23 mouse cellular contexts compared by ENCODE assay signal in the genomic region with DNA sequence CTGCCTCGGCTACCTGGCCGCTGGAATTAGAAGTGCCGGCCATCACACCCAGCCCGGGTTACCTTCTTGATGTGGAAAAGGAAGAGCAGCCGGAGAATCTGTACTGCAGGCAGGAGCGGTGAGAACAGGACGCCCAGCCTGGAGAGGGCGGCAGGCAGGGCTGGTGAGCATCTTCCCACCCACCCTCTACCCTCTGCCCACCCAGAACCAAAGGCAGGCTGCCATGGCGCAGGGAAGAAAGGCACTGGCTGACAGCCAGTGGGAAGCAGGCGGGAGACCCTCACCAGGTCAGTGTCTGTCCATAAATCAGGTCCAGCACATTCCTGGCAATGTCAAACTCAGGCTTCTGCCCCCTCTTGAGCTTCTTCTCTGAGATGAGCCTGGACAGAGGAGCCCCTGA. TPM values are rescaled to one million over a fixed set of nuclear protein-coding genes. Genes with fewer than 3 reads are reported as not detected.
A peak's percentile ranks its signal among the peaks of the same experiment; 100 is the strongest.
DNase-seq lines count a peak whose midpoint lies in the region; ATAC-seq lines count a peak whose summit lies in the region.
"Had no signal": no experiment of that assay in that cellular context is flagged by ENCODE, and none has a peak within 500 bp of the region (broad histone marks: within the 10 kb centered on the region; RNA-seq: fewer than 3 reads in every experiment).

No protein-coding gene starts in this region.

- no peak overlapping the region for H3K4me3 ChIP-seq in intestine, embryonic 14.5 days (ENCODE audit: low read depth, low read length)
- no peak overlapping the region for H3K4me3 ChIP-seq in intestine, embryonic 16.5 days (ENCODE audit: low read length)
- no peak overlapping the region for H3K4me3 ChIP-seq in neural tube, embryonic 12.5 days
- no peak overlapping the region for H3K4me3 ChIP-seq in neural tube, embryonic 15.5 days (replicated peaks)
- H3K4me3 ChIP-seq: embryonic facial prominence, embryonic 12.5 days; forebrain, embryonic 15.5 days; heart, embryonic 10.5 days had no signal

- no peak overlapping the region for H3K27ac ChIP-seq in intestine, embryonic 14.5 days (ENCODE audit: low read depth)
- H3K27ac ChIP-seq in intestine, embryonic 16.5 days (ENCODE audit: low read length), result no peak overlapping the region; the same call in 1 of the 2 replicates
- H3K27ac ChIP-seq in neural tube, embryonic 12.5 days, result peak overlapping the region; percentile 22; the same call in 1 of the 2 replicates
- H3K27ac ChIP-seq in neural tube, embryonic 15.5 days (replicated peaks), result 0 out of 2 replicates have a peak overlapping the region, but pooled peaks have one; percentile 15
- H3K27ac ChIP-seq: forebrain, embryonic 15.5 days; heart, embryonic 10.5 days had no signal

- H3K9ac ChIP-seq in intestine, embryonic 14.5 days (ENCODE audit: low read length), result no peak overlapping the region
- H3K9ac ChIP-seq in intestine, embryonic 16.5 days (ENCODE audit: low read depth, low read length), result no peak overlapping the region
- H3K9ac ChIP-seq in neural tube, embryonic 12.5 days, result no peak overlapping the region
- H3K9ac ChIP-seq in neural tube, embryonic 15.5 days (replicated peaks), result no peak overlapping the region
- H3K9ac ChIP-seq: embryonic facial prominence, embryonic 12.5 days; forebrain, embryonic 15.5 days had no signal

- 0 out of 2 replicates have a peak, but pooled peaks cover 4% of the 10 kb centered on the region for H3K4me1 ChIP-seq in intestine, embryonic 14.5 days (replicated peaks; ENCODE audit: control insufficient read depth, insufficient read depth, low read length)
- H3K4me1 ChIP-seq in intestine, embryonic 16.5 days (ENCODE audit: control insufficient read depth, insufficient read depth, low read length), result peaks cover 16% of the 10 kb centered on the region
- peaks cover 19% of the 10 kb centered on the region for H3K4me1 ChIP-seq in neural tube, embryonic 12.5 days
- peaks cover 14% of the 10 kb centered on the region; the same call in 1 of the 2 replicates for H3K4me1 ChIP-seq in neural tube, embryonic 15.5 days
- H3K4me1 ChIP-seq: embryonic facial prominence, embryonic 12.5 days had no signal

- DNase-seq in cerebellum, postnatal 10 days, result peak; percentile 65 to 77
- no peak for DNase-seq in cerebellum, adult 8-10 months
- no peak for DNase-seq in intestine, embryonic 14.5 days (ENCODE audit: low spot score)
- DNase-seq in neural tube, embryonic 10.5 days (ENCODE audit: extremely low spot score, low spot score), result no peak
- DNase-seq in layer of hippocampus, postnatal 14 days (ENCODE audit: low spot score in 2 of 2), result no peak
- DNase-seq: adrenal gland, adult 8-10 months; adrenal gland, postnatal 36 days; B cell, adult 2 months; cerebellum, adult 2 months; gastrocnemius, postnatal 25 days; heart, adult 11 months; heart, postnatal 10 days; heart, postnatal 4 days had no signal

- H3K9me3 ChIP-seq in intestine, embryonic 14.5 days (ENCODE audit: control insufficient read depth, low read length), result no peaks in the 10 kb centered on the region
- no peaks in the 10 kb centered on the region for H3K9me3 ChIP-seq in intestine, embryonic 16.5 days (ENCODE audit: control insufficient read depth, low read length)
- no peaks in the 10 kb centered on the region for H3K9me3 ChIP-seq in neural tube, embryonic 12.5 days
- H3K9me3 ChIP-seq in neural tube, embryonic 15.5 days (replicated peaks), result no peaks in the 10 kb centered on the region
- H3K9me3 ChIP-seq: embryonic facial prominence, embryonic 12.5 days; forebrain, embryonic 15.5 days; G1E; heart, embryonic 10.5 days had no signal

- peaks cover 17% of the 10 kb centered on the region for H3K36me3 ChIP-seq in intestine, embryonic 14.5 days (ENCODE audit: control insufficient read depth, insufficient read depth, low read length)
- peaks cover 5% of the 10 kb centered on the region; the same call in 1 of the 2 replicates for H3K36me3 ChIP-seq in intestine, embryonic 16.5 days (ENCODE audit: control insufficient read depth, insufficient read depth, low read length)
- peaks cover 17% of the 10 kb centered on the region for H3K36me3 ChIP-seq in neural tube, embryonic 12.5 days
- H3K36me3 ChIP-seq in neural tube, embryonic 15.5 days, result peaks cover 1% of the 10 kb centered on the region; the same call in 1 of the 2 replicates

- no peak overlapping the region for H3K4me2 ChIP-seq in intestine, embryonic 14.5 days (ENCODE audit: low read length)
- no peak overlapping the region for H3K4me2 ChIP-seq in intestine, embryonic 16.5 days (ENCODE audit: low read depth, low read length)
- no peak overlapping the region for H3K4me2 ChIP-seq in neural tube, embryonic 12.5 days (replicated peaks)
- no peak overlapping the region for H3K4me2 ChIP-seq in neural tube, embryonic 15.5 days
- H3K4me2 ChIP-seq: embryonic facial prominence, embryonic 12.5 days; forebrain, embryonic 15.5 days had no signal

- WGBS in intestine, embryonic 14.5 days, result 71% methylated on average over 10 of the region's 10 CpGs
- 65% methylated on average over 10 of the region's 10 CpGs for WGBS in intestine, embryonic 16.5 days
- WGBS in neural tube, embryonic 12.5 days, result 83% methylated on average over 10 of the region's 10 CpGs
- 66% methylated on average over 10 of the region's 10 CpGs for WGBS in neural tube, embryonic 15.5 days

- H3K27me3 ChIP-seq in intestine, embryonic 14.5 days (replicated peaks; ENCODE audit: control insufficient read depth, insufficient read depth, low read length), result no peaks in the 10 kb centered on the region
- no peaks in the 10 kb centered on the region for H3K27me3 ChIP-seq in intestine, embryonic 16.5 days (replicated peaks; ENCODE audit: control insufficient read depth, insufficient read depth, low read length)
- H3K27me3 ChIP-seq in neural tube, embryonic 12.5 days (replicated peaks), result no peaks in the 10 kb centered on the region
- no peaks in the 10 kb centered on the region for H3K27me3 ChIP-seq in neural tube, embryonic 15.5 days (replicated peaks)
- H3K27me3 ChIP-seq: embryonic facial prominence, embryonic 12.5 days; forebrain, embryonic 15.5 days had no signal

- 0 out of 2 replicates have a peak, but pooled peaks have one; percentile 25 for ATAC-seq in intestine, embryonic 14.5 days (replicated peaks; ENCODE audit: low FRiP score, low TSS enrichment, low read depth)
- ATAC-seq in intestine, embryonic 16.5 days, result no peak
- peak; percentile 54; the same call in 1 of the 2 replicates for ATAC-seq in neural tube, embryonic 12.5 days (ENCODE audit: low FRiP score, low read depth)
- peak; percentile 43; the same call in 1 of the 2 replicates for ATAC-seq in neural tube, embryonic 15.5 days (ENCODE audit: low FRiP score)
- ATAC-seq: CD4-positive, CD25-positive, alpha-beta regulatory T cell, adult 4 months; forebrain, embryonic 15.5 days; inflammation-experienced regulatory T-cells, adult 6 months had no signal

RNA-seq across cellular contexts. Expression of gene Tmc8, which starts 11.5 kb away (rescaled TPM):
- 3.8 and 5.2 TPM in 2 replicates for polyA plus RNA-seq in intestine, embryonic 14.5 days (2014; fragmentation: Nextera tagmentation; extraction: Ambion mirVana)
- 14.5 and 17.4 TPM in 2 replicates for polyA plus RNA-seq in intestine, embryonic 16.5 days (2015; fragmentation: Nextera tagmentation; extraction: Ambion mirVana)
- polyA plus RNA-seq in neural tube, embryonic 12.5 days (2016; fragmentation: Nextera tagmentation; extraction: Ambion mirVana), result 1.0 and 1.4 TPM in 2 replicates
- 0.99 and 4.6 TPM in 2 replicates for polyA plus RNA-seq in neural tube, embryonic 15.5 days (2015; fragmentation: Nextera tagmentation; extraction: Ambion mirVana)
- total RNA-seq in layer of hippocampus, postnatal 14 days (2021), result 1 to 10 TPM in 1 of 2 experiments, under 1 TPM in 1; 0.88 to 1.6 TPM

RNA-seq across cellular contexts. Expression of gene Tmc6, which starts 11.6 kb away (rescaled TPM):
- 20.7 and 26.1 TPM in 2 replicates for polyA plus RNA-seq in intestine, embryonic 14.5 days (2014; fragmentation: Nextera tagmentation; extraction: Ambion mirVana)
- polyA plus RNA-seq in intestine, embryonic 16.5 days (2015; fragmentation: Nextera tagmentation; extraction: Ambion mirVana), result 37.5 and 39.8 TPM in 2 replicates
- 11.2 and 11.5 TPM in 2 replicates for polyA plus RNA-seq in neural tube, embryonic 12.5 days (2016; fragmentation: Nextera tagmentation; extraction: Ambion mirVana)
- polyA plus RNA-seq in neural tube, embryonic 15.5 days (2015; fragmentation: Nextera tagmentation; extraction: Ambion mirVana), result 7.5 and 12.0 TPM in 2 replicates
- total RNA-seq in layer of hippocampus, postnatal 14 days (2021), result 1 to 10 TPM; 4.9 to 6.3 TPM

RNA-seq across cellular contexts. Expression of gene 6030468B19Rik, which starts 27.1 kb away (rescaled TPM):
- polyA plus RNA-seq in intestine, embryonic 14.5 days (2014; fragmentation: Nextera tagmentation; extraction: Ambion mirVana), result 0.28 TPM in 2 replicates
- polyA plus RNA-seq in intestine, embryonic 16.5 days (2015; fragmentation: Nextera tagmentation; extraction: Ambion mirVana), result 0.81 and 1.6 TPM in 2 replicates
- polyA plus RNA-seq in neural tube, embryonic 12.5 days (2016; fragmentation: Nextera tagmentation; extraction: Ambion mirVana), result 0.42 TPM in 1 of 2 replicates, not detected in the other
- 0.23 TPM in 1 of 2 replicates, not detected in the other for polyA plus RNA-seq in neural tube, embryonic 15.5 days (2015; fragmentation: Nextera tagmentation; extraction: Ambion mirVana)
- under 1 TPM in 1 of 2 experiments, not detected in 1; 0.51 TPM for total RNA-seq in layer of hippocampus, postnatal 14 days (2021)
- total RNA-seq: adrenal gland, adult 8-10 months; adrenal gland, postnatal 36 days; gastrocnemius, adult 18-20 months; gastrocnemius, postnatal 25 days; heart, postnatal 10 days; heart, postnatal 4 days had no signal
- polyA plus RNA-seq: cerebellum, adult 2 months; forebrain, embryonic 15.5 days had no signal

RNA-seq across cellular contexts. Expression of gene Gm20708, which starts 39.1 kb away (rescaled TPM):
- 0.83 TPM in 1 of 2 replicates, not detected in the other for polyA plus RNA-seq in intestine, embryonic 14.5 days (2014; fragmentation: Nextera tagmentation; extraction: Ambion mirVana)
- 0.20 and 0.29 TPM in 2 replicates for polyA plus RNA-seq in intestine, embryonic 16.5 days (2015; fragmentation: Nextera tagmentation; extraction: Ambion mirVana)
- polyA plus RNA-seq in neural tube, embryonic 12.5 days (2016; fragmentation: Nextera tagmentation; extraction: Ambion mirVana), result 0.70 TPM in 1 of 2 replicates, not detected in the other
- polyA plus RNA-seq in neural tube, embryonic 15.5 days (2015; fragmentation: Nextera tagmentation; extraction: Ambion mirVana), result 0.95 and 1.7 TPM in 2 replicates
- 1 to 10 TPM; 2.8 to 3.2 TPM for total RNA-seq in layer of hippocampus, postnatal 14 days (2021)

RNA-seq across cellular contexts. Expression of gene Syngr2, which starts 39.1 kb away (rescaled TPM):
- polyA plus RNA-seq in intestine, embryonic 14.5 days (2014; fragmentation: Nextera tagmentation; extraction: Ambion mirVana), result 145 TPM in 2 replicates
- polyA plus RNA-seq in intestine, embryonic 16.5 days (2015; fragmentation: Nextera tagmentation; extraction: Ambion mirVana), result 170 and 173 TPM in 2 replicates
- 19.0 and 19.4 TPM in 2 replicates for polyA plus RNA-seq in neural tube, embryonic 12.5 days (2016; fragmentation: Nextera tagmentation; extraction: Ambion mirVana)
- 13.7 and 52.4 TPM in 2 replicates for polyA plus RNA-seq in neural tube, embryonic 15.5 days (2015; fragmentation: Nextera tagmentation; extraction: Ambion mirVana)
- total RNA-seq in layer of hippocampus, postnatal 14 days (2021), result 10 to 100 TPM; 15.2 to 15.4 TPM

Comparison
In these comparisons a context has a peak if more than half of its experiments do, and no peak if none do; other contexts are left out.
1. DNase-seq: peak in cerebellum, postnatal 10 days (2 of 2); none in cerebellum, adult 8-10 months (single experiment), intestine, embryonic 14.5 days (single experiment), neural tube, embryonic 10.5 days (single experiment) and layer of hippocampus, postnatal 14 days (0 of 2).
2. H3K27ac ChIP-seq: peak in neural tube, embryonic 12.5 days (single experiment) and neural tube, embryonic 15.5 days (single experiment); none in intestine, embryonic 14.5 days (single experiment) and intestine, embryonic 16.5 days (single experiment).